Mouse (Mus musculus): ENCODE data around the gene March7.

March7 gene

DNA sequence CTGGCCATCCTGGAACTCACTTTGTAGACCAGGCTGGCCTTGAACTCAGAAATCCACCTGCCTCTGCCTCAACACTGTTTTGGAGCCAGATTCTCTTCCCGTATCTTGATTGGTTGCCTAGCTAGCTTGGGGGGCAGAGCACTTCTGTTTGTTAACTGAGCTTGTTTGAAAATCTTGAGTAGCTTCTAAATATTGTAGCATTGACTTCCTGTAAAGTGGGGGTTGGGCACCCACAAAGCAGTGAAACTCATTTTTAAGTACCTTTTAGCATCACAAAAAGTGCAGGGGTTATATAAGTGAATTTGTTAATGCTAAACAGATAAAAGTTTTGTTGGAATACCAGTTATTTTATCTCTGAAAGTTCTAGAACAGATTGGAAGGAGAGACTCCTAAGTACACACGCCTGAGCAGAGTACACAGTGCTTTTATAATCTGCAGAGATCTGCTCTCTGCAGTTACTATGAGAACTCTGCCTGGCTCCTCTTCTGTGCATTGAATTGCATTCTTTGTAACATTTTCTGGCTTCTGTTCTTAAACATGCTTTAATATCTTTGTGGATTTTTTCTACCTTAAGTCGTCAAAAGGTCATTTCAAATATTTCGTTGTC lies 7.0 kb downstream of the March7 start:
- DNase-seq = no peak

DNA sequence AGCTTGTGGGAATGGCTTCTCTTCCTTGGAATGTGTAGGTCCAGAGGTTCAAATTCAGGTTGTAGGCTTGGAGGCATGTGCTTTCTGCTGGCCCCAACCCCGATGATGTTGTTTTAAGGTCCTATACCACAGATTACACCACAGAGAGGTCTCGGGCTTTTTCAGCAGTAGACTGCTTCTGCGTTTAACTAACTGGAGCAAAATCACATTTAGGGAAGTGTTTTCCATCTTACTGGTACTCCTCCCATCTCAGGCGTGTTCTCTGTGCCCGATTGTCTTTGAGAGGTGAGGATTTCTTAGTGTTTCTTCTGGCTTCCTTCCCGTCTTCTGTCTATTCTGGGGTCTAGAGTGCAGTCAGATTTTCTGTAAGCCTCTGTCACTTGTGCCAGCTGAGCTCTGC lies 7.9 kb downstream of the March7 start:
- DNase-seq = no peak

DNA sequence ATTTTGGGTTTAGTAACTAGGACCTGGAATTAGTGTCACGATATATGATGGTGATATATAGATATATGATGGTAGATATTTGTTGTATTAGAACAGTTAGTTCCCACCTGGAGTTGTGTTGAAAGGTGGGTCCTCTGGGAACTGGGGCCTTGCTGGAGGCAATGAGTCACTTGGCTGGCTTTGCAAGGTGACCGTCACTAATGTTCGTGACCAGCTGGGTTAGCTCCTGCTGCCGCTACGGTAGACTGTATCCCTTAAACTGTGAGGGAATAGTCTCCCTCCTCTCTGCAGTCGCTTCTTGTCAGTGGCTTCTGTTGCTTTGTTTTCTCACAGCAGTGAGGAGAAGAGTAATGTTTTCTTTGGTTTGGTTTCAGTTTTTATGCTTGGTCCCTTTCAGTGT lies 11.5 kb downstream of the March7 start:
- DNase-seq = peak; percentile 13 to 43

DNA sequence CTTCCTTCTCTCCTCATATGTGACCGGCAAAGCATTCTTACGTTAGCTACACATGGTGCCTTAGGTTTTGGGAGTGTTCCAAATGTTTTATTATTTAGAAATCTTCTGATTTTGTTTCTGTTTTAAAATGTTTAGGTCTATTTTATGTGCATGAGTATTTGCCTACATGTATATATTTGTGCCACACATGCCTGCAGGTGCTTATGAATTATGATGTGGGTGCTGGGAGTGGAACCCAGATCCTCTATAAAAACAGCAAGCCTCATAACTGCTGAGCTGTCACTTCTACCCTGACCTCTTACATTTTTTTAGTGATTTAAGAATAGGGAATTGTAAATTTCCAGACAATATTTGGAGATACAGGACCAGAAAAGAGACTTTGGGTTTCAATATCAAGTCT lies 12.3 kb downstream of the March7 start:
- no peak for DNase-seq

GRCm38 (mm10) chr2:60223489-60223888 lies 13.8 kb downstream of the March7 start:
- no peak for DNase-seq

- no peak for DNase-seq
These were observed 18.8 kb downstream of the March7 start for GRCm38 (mm10) chr2:60228470-60228869.

DNA sequence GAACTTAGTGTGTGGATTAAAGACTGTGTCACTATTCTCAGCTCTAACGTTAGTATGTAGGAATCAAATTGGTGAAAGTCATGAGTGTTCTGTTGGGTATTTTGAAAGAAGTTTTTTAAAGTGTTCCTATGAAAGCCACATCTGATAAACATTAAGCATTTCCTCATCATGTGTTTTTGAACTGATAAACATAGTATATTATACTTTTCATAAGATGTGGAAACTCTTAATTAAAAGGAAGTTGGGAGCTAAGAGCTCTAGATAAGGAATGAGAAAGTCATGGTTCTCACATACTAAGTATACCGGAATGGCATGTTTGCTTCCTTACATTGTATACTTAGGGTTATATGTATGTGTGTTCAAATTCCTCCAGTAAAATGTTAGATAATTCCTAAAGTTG lies 20.7 kb downstream of the March7 start:
- no peak for DNase-seq

GRCm38 (mm10) chr2:60233147-60233546 lies 23.5 kb downstream of the March7 start:
- DNase-seq = no peak

- no peak for DNase-seq
These were observed 24.8 kb downstream of the March7 start for GRCm38 (mm10) chr2:60234506-60234905.

DNA sequence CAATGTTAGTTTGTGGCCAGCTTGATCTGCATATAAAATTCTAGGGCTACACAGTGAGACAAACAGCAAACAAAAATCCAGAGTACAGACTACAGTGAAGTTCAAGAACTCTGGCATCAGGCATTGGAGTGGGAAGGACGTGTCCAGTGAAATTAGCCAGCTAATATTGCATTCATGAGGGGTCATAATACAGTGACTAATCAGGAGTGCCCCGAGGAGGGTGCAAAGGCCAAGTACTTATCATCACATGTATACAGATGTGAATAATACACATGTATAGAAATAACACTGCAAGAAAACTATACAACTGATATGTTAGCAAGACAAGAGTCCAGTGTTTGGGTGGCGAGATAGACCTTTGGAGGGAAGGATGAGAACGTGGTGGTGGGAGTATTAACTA lies 43.1 kb downstream of the March7 start:
- DNase-seq = no peak

- DNase-seq = no peak
These were observed 43.8 kb downstream of the March7 start for GRCm38 (mm10) chr2:60253506-60253905.

- no peak for DNase-seq
These were observed 47.1 kb downstream of the March7 start for GRCm38 (mm10) chr2:60256751-60257150.

- DNase-seq = no peak
These were observed 49.5 kb downstream of the March7 start for GRCm38 (mm10) chr2:60259186-60259585.

GRCm38 (mm10) chr2:60260621-60261350 lies 51.1 kb downstream of the March7 start:
- no peak for DNase-seq

DNA sequence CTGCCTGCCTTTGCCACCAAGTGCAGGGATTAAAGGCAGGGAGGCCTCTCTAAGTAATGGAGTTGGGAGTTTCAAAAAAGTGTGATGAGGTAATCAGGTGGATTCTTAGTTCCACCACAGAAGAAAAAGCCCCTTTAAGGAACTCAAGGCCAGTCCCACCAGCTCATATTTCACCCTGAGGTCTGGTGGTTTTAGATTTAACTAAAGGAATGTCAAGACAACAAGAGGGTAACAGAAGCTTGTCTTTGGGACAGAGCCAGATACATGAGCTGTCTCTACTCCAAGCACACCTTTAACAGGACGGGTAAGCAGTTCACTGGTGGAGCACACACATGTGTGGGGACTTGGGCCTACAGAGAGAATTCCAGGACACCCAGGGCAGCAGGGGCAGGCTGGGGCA lies 57.9 kb downstream of the March7 start:
- no peak for DNase-seq

DNA sequence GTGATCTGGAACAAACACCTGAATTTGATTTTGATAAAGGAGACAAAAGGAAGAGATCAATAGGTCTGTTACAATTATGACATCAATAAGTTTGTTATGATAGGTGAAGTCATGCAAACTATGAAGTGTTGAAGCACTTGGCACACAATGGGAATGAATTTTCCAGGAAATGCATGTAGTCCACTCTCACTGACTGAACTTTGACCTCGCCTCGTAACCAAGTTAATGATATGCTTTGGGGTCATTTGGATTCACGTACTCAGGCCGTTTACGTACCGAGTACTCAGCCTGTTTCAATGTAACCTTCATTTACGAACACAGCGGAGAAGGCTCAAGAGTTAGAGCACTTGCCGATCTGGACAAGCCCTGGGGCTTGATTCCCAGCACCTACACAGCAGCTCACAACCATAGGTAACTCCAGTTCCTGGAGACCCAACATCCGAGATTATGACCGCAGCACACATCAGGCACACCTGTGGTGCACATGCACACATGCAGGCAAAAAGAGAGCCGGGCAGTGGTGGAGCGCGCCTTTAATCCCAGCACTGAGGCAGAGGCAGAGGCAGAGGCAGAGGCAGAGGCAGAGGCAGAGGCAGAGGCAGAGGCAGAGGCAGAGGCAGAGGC lies 60.3 kb downstream of the March7 start:
- DNase-seq = no peak

DNA sequence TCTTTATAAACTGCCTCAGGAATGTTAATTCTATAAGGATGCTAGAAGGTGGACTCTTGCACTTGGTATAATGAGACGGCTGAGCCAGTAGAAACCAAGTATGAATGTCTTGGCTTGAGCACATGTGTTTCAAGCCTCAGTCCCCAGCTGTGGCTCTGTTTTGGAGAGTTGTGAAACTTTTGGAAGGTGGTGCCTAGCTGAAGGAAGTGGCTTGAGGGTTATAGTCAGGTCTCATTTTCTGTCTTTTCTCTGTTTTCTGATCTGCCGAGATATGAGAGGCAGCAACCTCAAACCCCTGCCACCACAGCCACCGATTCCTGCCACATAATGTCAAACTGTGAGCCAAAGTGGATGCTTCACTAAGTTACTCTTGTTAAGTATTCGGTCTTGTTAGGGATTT lies 68.9 kb downstream of the March7 start:
- no peak for DNase-seq

GRCm38 (mm10) chr2:60282625-60283024 lies 72.9 kb downstream of the March7 start:
- no peak for DNase-seq

DNA sequence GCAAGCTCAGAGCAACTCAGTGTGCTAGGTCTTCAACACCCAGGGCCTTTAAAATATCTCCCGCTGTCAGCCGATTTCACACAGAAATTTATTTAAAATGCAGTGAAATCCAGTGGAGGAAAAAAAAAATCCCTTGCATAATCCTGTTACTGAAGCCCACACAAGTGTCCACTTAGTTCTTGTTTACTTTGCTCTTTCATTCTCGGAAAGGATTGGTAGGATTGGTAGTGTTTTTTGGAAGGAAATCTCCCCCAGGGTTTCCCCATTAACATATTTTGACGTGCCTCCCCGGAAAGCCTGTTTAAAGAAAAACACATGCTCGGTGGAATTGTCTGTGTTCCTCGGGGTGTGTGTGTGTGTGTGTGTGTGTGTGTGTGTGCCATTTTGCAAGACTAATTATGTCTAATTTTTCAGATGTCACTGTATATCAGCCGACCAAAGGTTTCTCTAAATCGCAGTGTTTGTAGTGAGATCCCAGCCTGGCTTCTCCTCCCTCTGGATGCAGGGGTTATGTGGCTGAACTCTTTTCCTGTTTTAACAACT lies 73.6 kb downstream of the March7 start:
- DNase-seq = no peak

DNA sequence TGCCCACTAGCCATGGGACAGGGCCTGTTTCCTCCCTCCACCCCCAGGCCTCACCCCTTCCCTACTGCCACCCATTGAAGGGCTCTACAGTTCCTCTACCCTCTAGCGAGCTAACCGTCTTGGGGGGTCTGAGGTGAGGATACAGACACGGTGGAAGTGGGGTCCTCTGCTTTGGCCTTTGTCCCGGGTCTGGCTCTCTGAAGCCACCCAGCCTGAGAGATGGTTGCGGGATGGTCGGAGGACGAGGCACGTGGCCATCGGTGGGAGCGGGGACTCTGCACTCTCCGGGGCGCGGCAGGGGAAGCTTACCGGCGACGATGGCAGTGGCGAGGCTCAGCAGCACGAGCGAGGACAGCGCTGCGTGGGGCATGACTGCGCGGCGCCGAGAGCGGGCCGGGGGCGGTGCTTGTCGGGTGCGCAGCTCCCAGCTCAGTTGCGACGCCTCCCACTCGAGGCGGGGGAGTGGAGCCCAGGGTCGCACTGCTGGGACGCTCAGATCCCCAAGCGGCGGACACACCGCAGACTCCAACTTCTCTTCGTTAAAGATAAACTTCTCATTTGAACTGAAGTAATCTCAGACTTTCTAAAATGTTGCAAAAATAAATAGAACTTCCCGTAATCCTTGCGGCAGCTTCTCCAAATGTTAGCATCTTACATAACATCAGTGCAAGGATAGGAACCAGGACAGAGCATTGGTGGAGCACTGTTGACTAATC lies 74.2 kb downstream of the March7 start:
- peak; percentile 84 to 90 for DNase-seq

DNA sequence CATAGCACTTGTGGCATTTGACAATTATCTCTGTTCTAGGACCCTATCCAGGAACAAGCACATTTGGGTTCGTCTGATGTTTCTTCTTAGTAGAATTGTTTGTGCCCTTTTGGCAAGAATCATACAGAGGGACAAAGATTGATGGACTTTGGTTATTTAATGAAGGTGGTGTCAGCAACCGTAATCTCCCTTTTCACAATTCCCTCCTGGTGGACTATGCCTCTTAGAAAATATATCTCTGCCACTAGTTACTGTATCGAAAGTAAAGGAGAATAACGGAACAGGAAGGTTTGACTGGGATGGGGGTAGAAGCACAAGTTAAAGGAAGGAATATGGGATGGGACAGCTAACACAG lies 74.8 kb downstream of the March7 start, which contains the start of gene Cd302:
Gene Cd302 (minus strand): TSS at position 22 of the 355 bp plus-strand sequence.
- DNase-seq = no peak

- no peak for DNase-seq
These were observed 75.5 kb downstream of the March7 start for GRCm38 (mm10) chr2:60285107-60285617.

- DNase-seq = no peak
These were observed 78.9 kb downstream of the March7 start for GRCm38 (mm10) chr2:60288606-60289005.

All from kidney, postnatal 4 days (tissue).